ENCODE assay signal across 8 mouse cellular contexts in genomic region chr16:43502339-43503009, GRCm38 (mm10).
A peak's percentile ranks its signal among the peaks of the same experiment; 100 is the strongest.
DNase-seq lines count a peak whose midpoint lies in the region; ATAC-seq and TF ChIP-seq lines count a peak whose summit lies in the region.

No protein-coding gene starts in this region.

- dilution Hi-C loops in CH12.LX (cut with MboI; ENCODE audit: extremely low pct_ligation_motif_present, extremely low pct_unique_long_range_greater_than_20kb, low sequenced_read_pairs): no loop called here

- TF ChIP-seq EP300 in CH12.LX (IDR thresholded peaks at IDR 0.05; ENCODE audit: low read length): no peak

- no peak for DNase-seq in heart, postnatal 14 days
- no peak for DNase-seq in CH12.LX (ENCODE audit: extremely low read depth)
- DNase-seq in forebrain, embryonic 10.5 days (ENCODE audit: extremely low spot score, low spot score): no peak
- DNase-seq in left cerebral cortex, postnatal 10 days (ENCODE audit: extremely low spot score in 1 of 2, low spot score in 2 of 2): no peak
- no peak for DNase-seq in layer of hippocampus, adult 11-12 months (ENCODE audit: low spot score)
- DNase-seq in right cerebral cortex, postnatal 10 days (ENCODE audit: low spot score in 2 of 2): no peak

- ATAC-seq in heart, embryonic 11.5 days (replicated peaks; ENCODE audit: insufficient number of reproducible peaks, low FRiP score, low TSS enrichment): no peak
- no peak for ATAC-seq in limb, embryonic 15.5 days (ENCODE audit: insufficient number of reproducible peaks, low FRiP score, low TSS enrichment, low read depth)

- peak overlapping the region; percentile 71 for H3K4me2 ChIP-seq in heart, embryonic 11.5 days
- H3K4me2 ChIP-seq in CH12.LX (ENCODE audit: insufficient read depth, low read depth, poor library complexity, severe bottlenecking): peak overlapping the region; percentile 79
- peak overlapping the region; percentile 62; the same call in 1 of the 2 replicates for H3K4me2 ChIP-seq in limb, embryonic 15.5 days

- peak overlapping the region; percentile 47 for H3K4me3 ChIP-seq in heart, embryonic 11.5 days (ENCODE audit: low read depth, low read length)
- peak overlapping the region; percentile 68 to 80 (median 75) for H3K4me3 ChIP-seq in CH12.LX (replicated peaks in 1 of 3; ENCODE audit: low read depth in 2 of 3, low read length in 2 of 3, poor library complexity in 1 of 3)
- peak overlapping the region; percentile 59 for H3K4me3 ChIP-seq in forebrain, embryonic 10.5 days
- H3K4me3 ChIP-seq in limb, embryonic 15.5 days: no peak overlapping the region

- peak overlapping the region; percentile 84 for H3K27ac ChIP-seq in heart, embryonic 11.5 days (ENCODE audit: low read depth, low read length)
- H3K27ac ChIP-seq in CH12.LX (ENCODE audit: insufficient read depth, low read depth): peak overlapping the region; percentile 96
- peak overlapping the region; percentile 91 for H3K27ac ChIP-seq in forebrain, embryonic 10.5 days
- no peak overlapping the region for H3K27ac ChIP-seq in limb, embryonic 15.5 days

- peaks cover 14% of the 10 kb centered on the region for H3K4me1 ChIP-seq in heart, embryonic 11.5 days (ENCODE audit: control insufficient read depth, insufficient read depth, low read length)
- H3K4me1 ChIP-seq in CH12.LX (ENCODE audit: control insufficient read depth in 1 of 2, insufficient read depth in 2 of 2): peaks cover 17 to 44% of the 10 kb centered on the region in 2 experiments
- peaks cover 54% of the 10 kb centered on the region for H3K4me1 ChIP-seq in forebrain, embryonic 10.5 days
- H3K4me1 ChIP-seq in limb, embryonic 15.5 days: peaks cover 9% of the 10 kb centered on the region; the same call in 1 of the 2 replicates

- in situ Hi-C loops in CH12.LX (cut with MboI; ENCODE audit: low pct_ligation_motif_present, low pct_unique_long_range_greater_than_20kb, low sequenced_read_pairs): loop anchor here (10.0 kb wide), 2 partner anchors 48 to 192 kb away; no protein-coding TSS in a partner anchor

- intact Hi-C loops in heart, postnatal 14 days (cut with DNase I): loop anchor here (5.0 kb wide), 1 partner anchor 35 kb away; no protein-coding TSS in a partner anchor
- intact Hi-C loops in left cerebral cortex, postnatal 10 days (cut with DNase I): no loop called here

- no peak for TF ChIP-seq RAD21 in CH12.LX (IDR thresholded peaks at IDR 0.05; ENCODE audit: low read depth, low read length)

- H3K9me3 ChIP-seq in heart, embryonic 11.5 days (replicated peaks; ENCODE audit: control insufficient read depth, low read length): no peaks in the 10 kb centered on the region
- no peaks in the 10 kb centered on the region for H3K9me3 ChIP-seq in CH12.LX (replicated peaks; ENCODE audit: low read length)
- H3K9me3 ChIP-seq in forebrain, embryonic 10.5 days: no peaks in the 10 kb centered on the region
- no peaks in the 10 kb centered on the region for H3K9me3 ChIP-seq in limb, embryonic 15.5 days

- peak overlapping the region; percentile 75 for H3K9ac ChIP-seq in heart, embryonic 11.5 days (ENCODE audit: low read depth, low read length)
- H3K9ac ChIP-seq in CH12.LX (ENCODE audit: insufficient read depth, low read depth): peak overlapping the region; percentile 99
- H3K9ac ChIP-seq in limb, embryonic 15.5 days: no peak overlapping the region

- H3K79me2 ChIP-seq in CH12.LX (replicated peaks; ENCODE audit: control insufficient read depth, extremely low read depth, insufficient read depth, poor library complexity, severe bottlenecking): peaks cover 79% of the 10 kb centered on the region

- TF ChIP-seq POLR2A in CH12.LX (IDR thresholded peaks at IDR 0.05; ENCODE audit: low read depth, low read length): peak; percentile 62

- no peaks in the 10 kb centered on the region for H3K36me3 ChIP-seq in heart, embryonic 11.5 days (ENCODE audit: control insufficient read depth, insufficient read depth, low read length)
- no peaks in the 10 kb centered on the region for H3K36me3 ChIP-seq in CH12.LX (replicated peaks in 1 of 2; ENCODE audit: control insufficient read depth in 1 of 2, insufficient read depth in 1 of 2, low read length in 1 of 2)
- H3K36me3 ChIP-seq in forebrain, embryonic 10.5 days (replicated peaks): no peaks in the 10 kb centered on the region
- no peaks in the 10 kb centered on the region for H3K36me3 ChIP-seq in limb, embryonic 15.5 days

- no peak for TF ChIP-seq CTCF in CH12.LX (conservative IDR thresholded peaks at IDR 0.05 in 1 of 2, IDR thresholded peaks at IDR 0.05 in 1 of 2; ENCODE audit: low read depth in 2 of 2, low read length in 2 of 2)

- 47% methylated on average over 12 of the region's 12 CpGs for WGBS in heart, embryonic 11.5 days (ENCODE audit: insufficient replicate concordance)
- WGBS in forebrain, embryonic 10.5 days: 48% methylated on average over 12 of the region's 12 CpGs
- WGBS in limb, embryonic 15.5 days: 45% methylated on average over 12 of the region's 12 CpGs

- H3K27me3 ChIP-seq in heart, embryonic 11.5 days (ENCODE audit: control insufficient read depth, insufficient read depth, low read length): no peaks in the 10 kb centered on the region
- no peaks in the 10 kb centered on the region for H3K27me3 ChIP-seq in CH12.LX (replicated peaks)
- peaks cover 21% of the 10 kb centered on the region for H3K27me3 ChIP-seq in forebrain, embryonic 10.5 days (ENCODE audit: poor library complexity, severe bottlenecking)
- H3K27me3 ChIP-seq in limb, embryonic 15.5 days: 0 out of 2 replicates have a peak, but pooled peaks cover 4% of the 10 kb centered on the region

TF ChIP-seq in CH12.LX, 34 proteins besides CTCF, POLR2A, EP300 and RAD21:
- TF ChIP-seq ELF1 (IDR thresholded peaks at IDR 0.05; ENCODE audit: low read depth, low read length) (no peak), CHD1 (IDR thresholded peaks at IDR 0.05; ENCODE audit: low read depth, low read length) (no peak), JUND (conservative IDR thresholded peaks at IDR 0.05; ENCODE audit: low read depth, low read length) (no peak), MXI1 (IDR thresholded peaks at IDR 0.05; ENCODE audit: low read depth, low read length) (no peak), UBTF (IDR thresholded peaks at IDR 0.05; ENCODE audit: low read depth, low read length) (0 out of 2 replicates have a peak, but pooled peaks have one; percentile 52), TBP (conservative IDR thresholded peaks at IDR 0.05; ENCODE audit: low read depth, low read length) (0 out of 2 replicates have a peak, but pooled peaks have one; percentile 16), ETS1 (conservative IDR thresholded peaks at IDR 0.05; ENCODE audit: low read depth, low read length) (no peak), MAZ (IDR thresholded peaks at IDR 0.05; ENCODE audit: low read depth, low read length) (no peak), CHD2 (IDR thresholded peaks at IDR 0.05; ENCODE audit: low read length) (no peak), SIN3A (IDR thresholded peaks at IDR 0.05; ENCODE audit: low read length) (no peak), JUN (IDR thresholded peaks at IDR 0.05; ENCODE audit: insufficient read depth, low read depth, low read length) (no peak), RCOR1 (conservative IDR thresholded peaks at IDR 0.05; ENCODE audit: low read depth, low read length) (no peak), MAX (IDR thresholded peaks at IDR 0.05; ENCODE audit: low read length) (no peak), USF2 (conservative IDR thresholded peaks at IDR 0.05; ENCODE audit: low read depth, low read length) (no peak)
